Mouse (Mus musculus): ENCODE data around the gene Gm20431. TPM values are rescaled to one million over a fixed set of nuclear protein-coding genes. Genes with fewer than 3 reads are reported as not detected.

The Gm20431 gene
- total RNA-seq, 2 experiments from 2014 or later, result not detected

GRCm38 (mm10) chr2:167583161-167583952 is 77.9 kb downstream of the Gm20431 start:
- no peak for ATAC-seq (replicated peaks; ENCODE audit: low FRiP score, poor library complexity, severe bottlenecking)

GRCm38 (mm10) chr2:167578521-167578920 is 82.8 kb downstream of the Gm20431 start:
- no peak for ATAC-seq (replicated peaks; ENCODE audit: low FRiP score, poor library complexity, severe bottlenecking)

GRCm38 (mm10) chr2:167577186-167577785 is 84.0 kb downstream of the Gm20431 start:
- no peak for ATAC-seq (replicated peaks; ENCODE audit: low FRiP score, poor library complexity, severe bottlenecking)

DNA sequence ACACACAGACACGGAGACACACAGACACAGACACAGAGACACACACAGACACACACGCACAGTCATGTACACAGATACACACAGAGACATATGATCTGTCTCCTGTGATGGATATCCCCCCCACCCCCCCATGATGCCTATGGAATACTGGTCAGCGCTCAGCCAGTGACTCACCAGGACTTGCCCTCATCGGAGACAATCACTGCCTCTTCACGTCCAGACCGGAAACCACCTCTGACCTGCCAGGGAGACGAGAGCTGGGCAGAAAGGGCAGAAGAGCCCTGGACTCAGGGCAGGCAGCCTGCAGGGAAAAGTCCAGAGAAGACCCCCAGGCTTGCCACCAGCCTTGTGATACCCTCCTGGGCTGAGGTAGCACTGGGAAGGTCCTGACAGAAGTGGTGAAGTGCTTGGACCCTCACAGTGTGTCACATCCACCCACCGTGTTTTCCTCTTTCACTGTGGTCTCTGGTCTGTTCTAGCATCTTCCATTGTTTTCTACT is 85.1 kb downstream of the Gm20431 start:
- ATAC-seq (replicated peaks; ENCODE audit: low FRiP score, poor library complexity, severe bottlenecking), result no peak

DNA sequence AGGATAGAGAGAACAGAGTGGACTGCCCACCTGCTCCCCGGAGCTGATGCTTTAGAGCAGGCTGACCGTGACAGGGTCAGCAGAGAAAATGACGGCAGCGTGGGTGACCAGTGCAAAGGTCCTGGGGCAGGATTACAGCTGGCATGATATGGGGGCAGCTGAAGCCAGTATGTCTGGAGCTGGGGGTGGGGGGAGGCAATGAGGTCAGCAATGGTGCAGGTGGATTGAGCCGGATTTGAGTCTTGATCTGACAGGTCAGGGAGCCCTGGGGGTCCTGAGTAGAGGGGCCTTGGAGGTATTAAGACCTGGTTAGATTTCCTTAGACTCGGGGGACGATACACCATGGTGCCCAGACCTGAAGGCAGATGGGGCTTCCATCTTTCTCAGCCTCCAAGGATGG is 85.7 kb downstream of the Gm20431 start:
- ATAC-seq (replicated peaks; ENCODE audit: low FRiP score, poor library complexity, severe bottlenecking), result no peak

- ATAC-seq (replicated peaks; ENCODE audit: low FRiP score, poor library complexity, severe bottlenecking), result no peak
Observed at GRCm38 (mm10) chr2:167574814-167575213, 86.5 kb downstream of the Gm20431 start.

GRCm38 (mm10) chr2:167571442-167572220 is 89.7 kb downstream of the Gm20431 start:
- ATAC-seq (replicated peaks; ENCODE audit: low FRiP score, poor library complexity, severe bottlenecking), result no peak

- ATAC-seq (replicated peaks; ENCODE audit: low FRiP score, poor library complexity, severe bottlenecking), result no peak
Observed at GRCm38 (mm10) chr2:167570815-167571214, 90.5 kb downstream of the Gm20431 start.

DNA sequence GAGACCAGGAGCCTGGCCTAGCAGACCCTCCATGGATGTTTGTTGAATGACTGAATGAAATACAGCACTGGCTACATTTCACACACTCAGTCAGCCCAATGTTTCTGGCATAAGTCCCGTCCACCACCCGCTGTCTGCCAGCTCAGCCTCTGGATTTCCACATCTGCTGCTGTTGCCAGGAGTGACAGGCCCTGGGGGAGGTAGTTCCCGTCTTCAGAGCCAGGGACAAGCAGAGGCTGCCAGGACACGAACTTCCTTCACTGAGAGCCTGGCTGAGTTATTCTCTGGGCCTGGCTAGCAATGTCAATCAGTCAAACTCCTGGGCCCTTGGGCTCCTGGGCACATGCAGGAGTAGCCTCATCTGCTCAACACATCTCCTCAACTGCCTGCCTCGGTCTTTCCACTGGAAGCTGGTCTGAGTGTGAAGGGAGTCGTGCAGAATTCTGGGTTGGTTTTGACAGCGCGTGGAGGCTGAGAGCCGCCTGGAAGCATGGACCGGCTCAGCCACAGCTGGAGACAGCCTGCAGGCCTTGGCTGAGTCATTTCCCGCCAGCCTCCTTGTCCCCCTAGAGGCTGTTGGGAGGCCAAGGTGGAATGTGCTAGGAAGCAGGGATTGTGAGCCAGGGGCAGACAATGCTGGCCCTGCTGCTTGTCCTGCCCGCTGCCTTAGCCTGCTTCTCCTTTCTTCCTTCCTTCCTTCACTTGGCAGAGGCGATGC is 91.2 kb downstream of the Gm20431 start:
- no peak for ATAC-seq (replicated peaks; ENCODE audit: low FRiP score, poor library complexity, severe bottlenecking)

DNA sequence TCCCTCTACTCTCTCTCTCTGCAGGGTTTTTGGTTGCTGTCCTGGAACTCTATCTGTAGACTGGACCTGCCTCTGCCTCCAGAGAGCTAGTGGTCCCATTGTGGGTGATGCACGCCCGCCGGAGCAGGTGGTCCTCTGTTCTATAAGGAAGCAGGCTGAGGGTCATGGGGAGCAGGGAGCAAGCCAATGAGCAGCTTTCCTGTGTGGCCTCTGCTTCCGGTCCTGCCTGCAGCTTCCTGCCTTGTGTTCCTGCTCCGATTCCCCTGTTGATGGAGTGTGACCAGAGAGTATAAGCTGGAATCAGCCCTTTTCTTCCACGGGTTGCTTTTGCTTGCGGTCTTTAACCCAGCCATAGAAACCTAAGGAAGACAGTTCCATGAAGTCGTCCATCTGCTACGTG is 93.2 kb downstream of the Gm20431 start:
- no peak for ATAC-seq (replicated peaks; ENCODE audit: low FRiP score, poor library complexity, severe bottlenecking)

DNA sequence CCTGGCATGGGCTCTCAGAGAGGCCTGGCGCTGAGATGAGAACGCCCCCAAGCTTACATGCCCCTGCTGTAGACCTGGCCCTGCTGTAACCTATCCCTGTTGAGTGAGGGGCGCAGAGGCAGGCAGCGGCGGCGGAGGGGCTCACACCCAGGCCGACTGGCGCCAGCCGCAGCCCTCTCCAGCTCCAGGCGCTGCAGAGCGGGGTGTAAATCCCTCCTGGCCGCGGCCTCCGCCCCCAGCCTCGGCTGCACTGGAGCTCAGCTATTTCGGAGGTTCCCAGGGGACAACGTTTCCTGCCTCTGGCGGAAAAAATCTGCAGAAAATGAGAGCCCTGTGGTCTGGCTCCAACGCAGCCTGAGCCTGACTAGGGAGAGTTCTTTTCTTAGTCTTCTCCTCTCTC is 95.6 kb downstream of the Gm20431 start:
- ATAC-seq (replicated peaks; ENCODE audit: low FRiP score, poor library complexity, severe bottlenecking), result no peak

DNA sequence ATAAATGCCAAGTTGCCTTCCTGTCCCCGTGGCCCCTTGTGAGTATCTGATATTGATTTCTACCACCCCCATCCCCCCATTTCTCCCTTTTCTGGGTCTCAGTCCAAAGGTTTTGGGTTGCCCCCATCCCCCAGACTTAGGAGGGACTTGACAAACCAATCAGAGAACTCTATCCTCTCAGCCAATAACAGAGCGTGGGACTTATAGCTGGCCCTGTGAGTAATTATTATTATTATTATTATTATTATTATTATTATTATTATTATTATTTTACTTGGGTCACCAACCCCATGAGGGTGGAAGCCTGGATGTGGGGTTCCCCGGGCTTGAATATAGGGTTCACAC is 96.0 kb downstream of the Gm20431 start:
- ATAC-seq (replicated peaks; ENCODE audit: low FRiP score, poor library complexity, severe bottlenecking), result no peak

GRCm38 (mm10) chr2:167564551-167565311 is 96.6 kb downstream of the Gm20431 start:
- no peak for ATAC-seq (replicated peaks; ENCODE audit: low FRiP score, poor library complexity, severe bottlenecking)

DNA sequence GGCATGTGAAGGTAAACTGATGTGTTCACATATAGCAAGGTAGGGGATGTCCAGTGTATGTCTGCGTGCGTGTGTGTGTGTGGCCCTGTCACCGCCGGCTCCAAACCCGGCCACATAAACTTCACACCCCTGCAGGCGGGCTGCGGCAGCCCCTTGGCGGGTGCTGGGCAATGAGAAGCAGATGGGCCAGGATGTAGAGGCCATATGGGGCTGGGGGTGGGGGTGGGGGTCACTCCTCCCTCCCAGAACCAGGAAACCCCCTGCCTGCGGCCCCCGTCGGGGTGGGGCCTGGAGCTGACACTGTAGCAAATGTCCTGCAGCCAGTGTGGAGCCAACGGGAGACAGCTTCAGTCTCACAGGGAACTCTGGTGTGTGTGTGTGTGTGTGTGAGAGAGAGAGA is 97.6 kb downstream of the Gm20431 start:
- ATAC-seq (replicated peaks; ENCODE audit: low FRiP score, poor library complexity, severe bottlenecking), result no peak

DNA sequence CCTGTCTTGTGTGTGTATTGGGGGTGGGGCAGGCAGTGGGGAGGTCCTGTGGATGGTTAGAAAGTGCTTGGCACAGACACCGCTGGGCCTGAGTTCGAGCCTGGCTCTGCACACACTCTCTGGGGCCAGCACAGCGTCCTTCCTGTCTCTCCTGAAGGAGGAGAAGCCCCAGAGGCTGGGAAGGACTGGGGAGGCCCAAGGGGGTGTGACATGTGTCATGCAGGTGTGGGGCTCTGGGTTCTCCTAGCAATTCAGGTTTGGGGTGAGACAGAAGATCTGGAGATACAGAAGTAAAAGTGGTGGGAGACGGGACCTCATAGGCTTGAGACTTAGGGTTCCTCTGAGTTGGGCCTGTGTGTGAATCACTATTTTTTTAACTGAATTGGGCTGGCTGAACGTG is 98.3 kb downstream of the Gm20431 start:
- no peak for ATAC-seq (replicated peaks; ENCODE audit: low FRiP score, poor library complexity, severe bottlenecking)

DNA sequence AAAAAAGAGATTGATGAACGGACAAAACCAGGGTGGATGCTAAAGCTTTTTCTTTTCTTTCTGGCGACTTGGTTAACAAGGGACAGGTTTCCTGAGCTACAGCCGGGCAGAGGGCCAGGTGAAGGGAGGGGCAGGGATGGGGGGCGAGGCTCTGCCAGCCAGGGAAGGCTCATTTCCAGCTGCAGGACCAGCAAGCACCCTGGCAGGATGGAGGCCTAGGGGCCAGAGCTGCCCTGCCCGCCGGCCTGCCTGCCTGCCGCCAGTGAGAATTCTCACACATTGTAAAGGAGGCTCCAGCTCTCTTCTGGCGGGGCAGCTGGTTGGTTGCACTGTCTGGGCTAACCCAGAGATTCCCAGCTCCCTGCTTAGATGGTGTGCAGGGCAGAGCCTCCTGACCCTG is 99.2 kb downstream of the Gm20431 start:
- ATAC-seq (replicated peaks; ENCODE audit: low FRiP score, poor library complexity, severe bottlenecking), result no peak

DNA sequence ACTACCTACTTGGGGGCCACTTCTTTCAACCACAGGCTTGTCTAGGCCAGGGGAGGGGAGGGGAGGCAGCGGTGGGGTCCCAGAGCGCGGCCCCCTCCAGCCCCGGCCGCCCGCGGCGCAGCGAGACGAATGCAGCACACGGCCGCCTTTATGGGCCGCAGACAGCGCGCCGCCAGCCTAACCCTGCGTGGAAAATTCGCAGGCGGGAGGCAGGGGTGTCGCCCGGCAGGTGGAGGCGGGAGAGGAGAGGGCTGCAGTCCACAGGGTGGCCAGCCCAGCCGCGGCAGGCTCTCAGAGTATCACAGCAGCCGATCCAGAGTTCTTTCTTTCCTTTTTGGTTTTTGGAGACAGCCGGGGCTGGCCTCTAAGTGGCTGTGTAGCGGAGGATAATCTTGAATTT is 101.9 kb downstream of the Gm20431 start:
- ATAC-seq (replicated peaks; ENCODE audit: low FRiP score, poor library complexity, severe bottlenecking), result no peak

Measured in erythroblast, adult 5-6 weeks (primary cell).